Mouse (Mus musculus): ENCODE measurements around the gene Gm2174.

DNA sequence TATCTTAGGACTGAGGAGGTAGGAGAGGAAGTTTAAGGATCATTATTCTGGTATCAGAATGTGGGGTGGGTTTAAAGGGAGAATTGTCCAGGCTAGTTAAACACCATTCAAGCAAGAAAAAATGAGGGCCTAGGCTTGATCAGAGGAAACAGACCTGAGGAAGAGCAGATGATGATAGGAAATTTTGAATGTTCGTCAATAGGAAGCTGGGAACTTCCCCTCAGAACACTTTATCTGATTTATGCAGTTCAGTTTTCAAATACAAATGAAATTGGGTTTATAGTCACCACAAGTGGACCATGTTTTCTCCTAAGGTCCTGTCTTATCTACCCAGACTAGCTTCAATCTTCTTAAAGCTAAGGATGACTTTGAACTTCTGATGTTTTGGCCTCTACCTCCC is 42.3 kb upstream of the Gm2174 start:
- no peak for TF ChIP-seq POLR2A (IDR thresholded peaks at IDR 0.05; ENCODE audit: insufficient read depth, low read depth, low read length)
- no peak for TF ChIP-seq CTCF (IDR thresholded peaks at IDR 0.05)
